Mouse (Mus musculus) heart, embryonic 11.5 days (tissue): Measurements from ENCODE around the gene Vti1a. TPM values are rescaled to one million over a fixed set of nuclear protein-coding genes. Genes with fewer than 3 reads are reported as not detected.

Experiments
- ATAC-seq: fragments of 200-750 bp; cut with Nextera tagmentation; replicated peaks from 2 replicates; pipeline ENCODE4 v1.8.0; 2017; ENCODE audit warnings: moderate library complexity; ENCODE audit not compliant: insufficient number of reproducible peaks, low FRiP score, low TSS enrichment
- H3K27ac ChIP-seq: fragments of 300-500 bp; sonication (generic); 2 replicates; pipeline ENCODE4 v1.5.1; 2014; ENCODE audit warnings: mild to moderate bottlenecking, low read depth, low read length
- H3K27me3 ChIP-seq: fragments of 300-500 bp; sonication (generic); 2 replicates; pipeline ENCODE4 v1.6.1; 2014; ENCODE audit warnings: mild to moderate bottlenecking, low read length, mixed read lengths; ENCODE audit not compliant: control insufficient read depth, insufficient read depth
- H3K36me3 ChIP-seq: fragments of 300-500 bp; sonication (generic); 2 replicates; pipeline ENCODE4 v1.6.1; 2014; ENCODE audit warnings: mild to moderate bottlenecking, low read length, moderate library complexity, mixed read lengths; ENCODE audit not compliant: control insufficient read depth, insufficient read depth
- H3K4me1 ChIP-seq: fragments of 300-500 bp; sonication (generic); 2 replicates; pipeline ENCODE4 v1.6.1; 2014; ENCODE audit warnings: low read length; ENCODE audit not compliant: control insufficient read depth, insufficient read depth
- H3K4me2 ChIP-seq: fragments of 300-500 bp; sonication (generic); 2 replicates; pipeline ENCODE4 v1.6.1; 2014; ENCODE audit warnings: mild to moderate bottlenecking, moderate library complexity
- H3K4me3 ChIP-seq: fragments of 300-500 bp; sonication (generic); 2 replicates; pipeline ENCODE4 v1.5.1; 2014; ENCODE audit warnings: low read depth, low read length
- H3K9ac ChIP-seq: fragments of 300-500 bp; sonication (generic); 2 replicates; pipeline ENCODE4 v1.6.1; 2014; ENCODE audit warnings: mild to moderate bottlenecking, low read depth, low read length, moderate library complexity
- H3K9me3 ChIP-seq: fragments of 300-500 bp; sonication (generic); replicated peaks from 2 replicates; pipeline ENCODE4 v1.6.1; 2016; ENCODE audit warnings: low read length; ENCODE audit not compliant: control insufficient read depth
- WGBS: fragments of 180-500 bp; shearing (Covaris S2); extraction: QIAGEN DNeasy Blood & Tissue Kit; methylation state at CpG from one replicate; pipeline ENCODE4 v1.1.7; 2014; ENCODE audit not compliant: insufficient replicate concordance; 5-methylcytosine and 5-hydroxymethylcytosine counted together
- polyA plus RNA-seq: library from polyadenylated mRNA; unstranded; fragments of >200 nt; fragmentation: Nextera tagmentation; extraction: Ambion mirVana; gene quantifications from 2 replicates; pipeline ENCODE4 v1.2.1, GENCODE M21; 2014

Vti1a gene
- polyA plus RNA-seq, 1 experiment from 2014 or later = 19.0 TPM

- Histone ChIP-seq H3K27ac (no peak overlapping the region), H3K4me2 (no peak overlapping the region), H3K27me3 (no peaks in the 10 kb centered on the region), H3K9ac (no peak overlapping the region), H3K4me3 (no peak overlapping the region), H3K9me3 (no peaks in the 10 kb centered on the region), H3K36me3 (no peaks in the 10 kb centered on the region), H3K4me1 (no peaks in the 10 kb centered on the region)
- 68% methylated on average over 7 of the region's 7 CpGs for WGBS
- no peak for ATAC-seq
Observed at GRCm38 (mm10) chr19:55536273-55536937, 220.3 kb downstream of the Vti1a start.

GRCm38 (mm10) chr19:55537691-55538090, 221.6 kb downstream of the Vti1a start:
- no peaks in the 10 kb centered on the region for H3K27me3 ChIP-seq
- H3K9me3 ChIP-seq = no peaks in the 10 kb centered on the region
- H3K4me3 ChIP-seq = no peak overlapping the region
- no peaks in the 10 kb centered on the region for H3K36me3 ChIP-seq
- ATAC-seq = no peak
- H3K9ac ChIP-seq = no peak overlapping the region
- 24% methylated on average over 6 of the region's 6 CpGs for WGBS
- peaks cover 6% of the 10 kb centered on the region; the same call in 1 of the 2 replicates for H3K4me1 ChIP-seq
- no peak overlapping the region for H3K4me2 ChIP-seq
- no peak overlapping the region for H3K27ac ChIP-seq

GRCm38 (mm10) chr19:55541641-55542040, 225.5 kb downstream of the Vti1a start:
- Histone ChIP-seq H3K9ac (no peak overlapping the region), H3K27ac (no peak overlapping the region)
- no peak for ATAC-seq

GRCm38 (mm10) chr19:55542461-55542860, 226.4 kb downstream of the Vti1a start:
- 60% methylated on average over 6 of the region's 6 CpGs for WGBS
- no peak for ATAC-seq
- H3K9ac ChIP-seq = no peak overlapping the region

More at GRCm38 (mm10) chr19:55541641-55542040, 225.5 kb downstream of the Vti1a start:
- no peak overlapping the region for H3K4me3 ChIP-seq
- 74% methylated on average over 5 of the region's 5 CpGs for WGBS
- no peak overlapping the region for H3K4me2 ChIP-seq
- no peaks in the 10 kb centered on the region for H3K27me3 ChIP-seq
- no peaks in the 10 kb centered on the region for H3K9me3 ChIP-seq
- no peaks in the 10 kb centered on the region for H3K36me3 ChIP-seq
- H3K4me1 ChIP-seq = peaks cover 13% of the 10 kb centered on the region; the same call in 1 of the 2 replicates

GRCm38 (mm10) chr19:55543188-55543587, 227.1 kb downstream of the Vti1a start:
- Histone ChIP-seq H3K36me3 (no peaks in the 10 kb centered on the region), H3K27ac (no peak overlapping the region)
- ATAC-seq = no peak

More at GRCm38 (mm10) chr19:55542461-55542860, 226.4 kb downstream of the Vti1a start:
- Histone ChIP-seq H3K4me3 (no peak overlapping the region), H3K4me1 (peaks cover 13% of the 10 kb centered on the region; the same call in 1 of the 2 replicates), H3K9me3 (no peaks in the 10 kb centered on the region), H3K36me3 (no peaks in the 10 kb centered on the region), H3K4me2 (no peak overlapping the region), H3K27me3 (no peaks in the 10 kb centered on the region), H3K27ac (no peak overlapping the region)

GRCm38 (mm10) chr19:55544498-55544897, 228.4 kb downstream of the Vti1a start:
- H3K27ac ChIP-seq = no peak overlapping the region
- H3K27me3 ChIP-seq = no peaks in the 10 kb centered on the region
- WGBS = 49% methylated on average over 5 of the region's 5 CpGs
- H3K4me2 ChIP-seq = no peak overlapping the region
- no peak overlapping the region for H3K9ac ChIP-seq
- ATAC-seq = no peak
- H3K9me3 ChIP-seq = no peaks in the 10 kb centered on the region
- H3K36me3 ChIP-seq = no peaks in the 10 kb centered on the region
- peaks cover 20% of the 10 kb centered on the region for H3K4me1 ChIP-seq
- H3K4me3 ChIP-seq = no peak overlapping the region

More at GRCm38 (mm10) chr19:55543188-55543587, 227.1 kb downstream of the Vti1a start:
- Histone ChIP-seq H3K9ac (no peak overlapping the region), H3K4me1 (peaks cover 14% of the 10 kb centered on the region), H3K9me3 (no peaks in the 10 kb centered on the region), H3K27me3 (no peaks in the 10 kb centered on the region), H3K4me2 (no peak overlapping the region), H3K4me3 (no peak overlapping the region)
- WGBS = 85% methylated on average over 9 of the region's 9 CpGs

GRCm38 (mm10) chr19:55545529-55545928, 229.4 kb downstream of the Vti1a start:
- no peaks in the 10 kb centered on the region for H3K27me3 ChIP-seq
- no peak overlapping the region for H3K27ac ChIP-seq
- H3K4me2 ChIP-seq = no peak overlapping the region
- H3K9ac ChIP-seq = no peak overlapping the region
- no peak overlapping the region for H3K4me3 ChIP-seq
- H3K4me1 ChIP-seq = peaks cover 20% of the 10 kb centered on the region
- no peak for ATAC-seq
- 32% methylated on average over 9 of the region's 9 CpGs for WGBS
- H3K36me3 ChIP-seq = no peaks in the 10 kb centered on the region
- H3K9me3 ChIP-seq = no peaks in the 10 kb centered on the region

GRCm38 (mm10) chr19:55546009-55546528, 230.0 kb downstream of the Vti1a start:
- no peak overlapping the region for H3K4me2 ChIP-seq
- H3K4me1 ChIP-seq = peaks cover 24% of the 10 kb centered on the region
- WGBS = 84% methylated on average over 13 of the region's 13 CpGs
- H3K4me3 ChIP-seq = no peak overlapping the region
- ATAC-seq = no peak
- no peak overlapping the region for H3K9ac ChIP-seq
- H3K36me3 ChIP-seq = no peaks in the 10 kb centered on the region
- H3K27ac ChIP-seq = no peak overlapping the region
- H3K9me3 ChIP-seq = no peaks in the 10 kb centered on the region
- no peaks in the 10 kb centered on the region for H3K27me3 ChIP-seq

- H3K4me1 ChIP-seq = peaks cover 31% of the 10 kb centered on the region
- H3K9ac ChIP-seq = no peak overlapping the region
- H3K27me3 ChIP-seq = no peaks in the 10 kb centered on the region
- H3K27ac ChIP-seq = no peak overlapping the region
- no peaks in the 10 kb centered on the region for H3K36me3 ChIP-seq
- no peak for ATAC-seq
- no peak overlapping the region for H3K4me2 ChIP-seq
- WGBS = 87% methylated on average over 10 of the region's 10 CpGs
- no peaks in the 10 kb centered on the region for H3K9me3 ChIP-seq
- H3K4me3 ChIP-seq = no peak overlapping the region
Observed at GRCm38 (mm10) chr19:55548206-55548605, 232.1 kb downstream of the Vti1a start.
